Mouse (Mus musculus): ENCODE data around the gene Kank3. TPM values are rescaled to one million over a fixed set of nuclear protein-coding genes. Genes with fewer than 3 reads are reported as not detected.

Gene Kank3
- total and polyA plus RNA-seq, 2 experiments from 2014 or later, result 19.8 to 46.2 TPM

GRCm38 (mm10) chr17:33808192-33808591 is 2.1 kb upstream of the Kank3 start:
- Histone ChIP-seq H3K9me3 (ENCODE audit: low read length) (no peaks in the 10 kb centered on the region), H3K9ac (replicated peaks; ENCODE audit: low read length, poor library complexity, severe bottlenecking) (no peak overlapping the region), H3K27ac (ENCODE audit: low read depth, low read length) (no peak overlapping the region), H3K4me2 (ENCODE audit: low read depth, low read length, poor library complexity, severe bottlenecking) (no peak overlapping the region), H3K27me3 (ENCODE audit: insufficient read depth, low read length) (no peaks in the 10 kb centered on the region), H3K4me1 (ENCODE audit: insufficient read depth, low read length) (no peaks in the 10 kb centered on the region), H3K4me3 (ENCODE audit: low read depth, low read length) (no peak overlapping the region), H3K36me3 (ENCODE audit: insufficient read depth, low read length) (no peaks in the 10 kb centered on the region)
- ATAC-seq (ENCODE audit: low FRiP score) (no peak), DNase-seq (ENCODE audit: low spot score) (no peak)
- WGBS, result 43% methylated on average over 10 of the region's 10 CpGs
- no peak for TF ChIP-seq CTCF (IDR thresholded peaks at IDR 0.05)

- no peak for ATAC-seq (ENCODE audit: low FRiP score)
Measured at GRCm38 (mm10) chr17:33811142-33811516, 810 bp downstream of the Kank3 start.

GRCm38 (mm10) chr17:33812475-33812874 is 2.2 kb downstream of the Kank3 start:
- no peak for TF ChIP-seq CTCF (IDR thresholded peaks at IDR 0.05)
- H3K4me3 ChIP-seq (ENCODE audit: low read depth, low read length), result no peak overlapping the region
- no peaks in the 10 kb centered on the region for H3K9me3 ChIP-seq (ENCODE audit: low read length)
- H3K4me2 ChIP-seq (ENCODE audit: low read depth, low read length, poor library complexity, severe bottlenecking), result no peak overlapping the region
- H3K27ac ChIP-seq (ENCODE audit: low read depth, low read length), result no peak overlapping the region
- H3K9ac ChIP-seq (replicated peaks; ENCODE audit: low read length, poor library complexity, severe bottlenecking), result no peak overlapping the region
- no peaks in the 10 kb centered on the region for H3K4me1 ChIP-seq (ENCODE audit: insufficient read depth, low read length)
- WGBS, result 71% methylated on average over 3 of the region's 3 CpGs
- ATAC-seq (ENCODE audit: low FRiP score) (no peak), DNase-seq (ENCODE audit: low spot score) (no peak)
- H3K27me3 ChIP-seq (ENCODE audit: insufficient read depth, low read length), result no peaks in the 10 kb centered on the region
- H3K36me3 ChIP-seq (ENCODE audit: insufficient read depth, low read length), result no peaks in the 10 kb centered on the region

More at GRCm38 (mm10) chr17:33811142-33811516, 810 bp downstream of the Kank3 start:
- TF ChIP-seq CTCF (IDR thresholded peaks at IDR 0.05), result no peak
- DNase-seq (ENCODE audit: low spot score), result no peak
- Histone ChIP-seq H3K4me3 (ENCODE audit: low read depth, low read length) (peak overlapping the region; percentile 54), H3K4me2 (ENCODE audit: low read depth, low read length, poor library complexity, severe bottlenecking) (peak overlapping the region; percentile 77), H3K9me3 (ENCODE audit: low read length) (no peaks in the 10 kb centered on the region), H3K27me3 (ENCODE audit: insufficient read depth, low read length) (no peaks in the 10 kb centered on the region), H3K9ac (replicated peaks; ENCODE audit: low read length, poor library complexity, severe bottlenecking) (peak overlapping the region; percentile 60; the same call in 1 of the 2 replicates), H3K36me3 (ENCODE audit: insufficient read depth, low read length) (no peaks in the 10 kb centered on the region), H3K4me1 (ENCODE audit: insufficient read depth, low read length) (no peaks in the 10 kb centered on the region), H3K27ac (ENCODE audit: low read depth, low read length) (no peak overlapping the region)
- WGBS, result 33% methylated on average over 7 of the region's 7 CpGs

GRCm38 (mm10) chr17:33812990-33813389 is 2.7 kb downstream of the Kank3 start:
- Histone ChIP-seq H3K4me1 (ENCODE audit: insufficient read depth, low read length) (no peaks in the 10 kb centered on the region), H3K9ac (replicated peaks; ENCODE audit: low read length, poor library complexity, severe bottlenecking) (no peak overlapping the region), H3K9me3 (ENCODE audit: low read length) (no peaks in the 10 kb centered on the region), H3K27ac (ENCODE audit: low read depth, low read length) (no peak overlapping the region), H3K36me3 (ENCODE audit: insufficient read depth, low read length) (no peaks in the 10 kb centered on the region), H3K4me2 (ENCODE audit: low read depth, low read length, poor library complexity, severe bottlenecking) (no peak overlapping the region), H3K27me3 (ENCODE audit: insufficient read depth, low read length) (no peaks in the 10 kb centered on the region), H3K4me3 (ENCODE audit: low read depth, low read length) (no peak overlapping the region)
- ATAC-seq (ENCODE audit: low FRiP score), result no peak
- no peak for DNase-seq (ENCODE audit: low spot score)
- WGBS, result 81% methylated on average over 4 of the region's 4 CpGs
- TF ChIP-seq CTCF (IDR thresholded peaks at IDR 0.05), result no peak

GRCm38 (mm10) chr17:33815399-33815798 is 5.1 kb downstream of the Kank3 start:
- Histone ChIP-seq H3K9ac (replicated peaks; ENCODE audit: low read length, poor library complexity, severe bottlenecking) (no peak overlapping the region), H3K9me3 (ENCODE audit: low read length) (no peaks in the 10 kb centered on the region)

GRCm38 (mm10) chr17:33816612-33817011 is 6.3 kb downstream of the Kank3 start:
- no peak for DNase-seq (ENCODE audit: low spot score)
- Histone ChIP-seq H3K27ac (ENCODE audit: low read depth, low read length) (no peak overlapping the region), H3K36me3 (ENCODE audit: insufficient read depth, low read length) (peaks cover 3% of the 10 kb centered on the region), H3K9me3 (ENCODE audit: low read length) (no peaks in the 10 kb centered on the region), H3K4me2 (ENCODE audit: low read depth, low read length, poor library complexity, severe bottlenecking) (peak overlapping the region; percentile 86), H3K9ac (replicated peaks; ENCODE audit: low read length, poor library complexity, severe bottlenecking) (no peak overlapping the region), H3K27me3 (ENCODE audit: insufficient read depth, low read length) (no peaks in the 10 kb centered on the region), H3K4me1 (ENCODE audit: insufficient read depth, low read length) (0 out of 2 replicates have a peak, but pooled peaks cover 4% of the 10 kb centered on the region), H3K4me3 (ENCODE audit: low read depth, low read length) (no peak overlapping the region; the same call in 1 of the 2 replicates)
- ATAC-seq (ENCODE audit: low FRiP score), result no peak
- WGBS, result 76% methylated on average over 5 of the region's 5 CpGs
- no peak for TF ChIP-seq CTCF (IDR thresholded peaks at IDR 0.05)

More at GRCm38 (mm10) chr17:33815399-33815798, 5.1 kb downstream of the Kank3 start:
- no peak for DNase-seq (ENCODE audit: low spot score)
- Histone ChIP-seq H3K27me3 (ENCODE audit: insufficient read depth, low read length) (no peaks in the 10 kb centered on the region), H3K4me2 (ENCODE audit: low read depth, low read length, poor library complexity, severe bottlenecking) (no peak overlapping the region), H3K36me3 (ENCODE audit: insufficient read depth, low read length) (no peaks in the 10 kb centered on the region), H3K4me1 (ENCODE audit: insufficient read depth, low read length) (0 out of 2 replicates have a peak, but pooled peaks cover 4% of the 10 kb centered on the region), H3K4me3 (ENCODE audit: low read depth, low read length) (no peak overlapping the region), H3K27ac (ENCODE audit: low read depth, low read length) (no peak overlapping the region)
- ATAC-seq (ENCODE audit: low FRiP score), result no peak
- 91% methylated on average over 6 of the region's 6 CpGs for WGBS
- TF ChIP-seq CTCF (IDR thresholded peaks at IDR 0.05), result no peak
